16 mouse cellular contexts compared by ENCODE assay signal in the genomic region with DNA sequence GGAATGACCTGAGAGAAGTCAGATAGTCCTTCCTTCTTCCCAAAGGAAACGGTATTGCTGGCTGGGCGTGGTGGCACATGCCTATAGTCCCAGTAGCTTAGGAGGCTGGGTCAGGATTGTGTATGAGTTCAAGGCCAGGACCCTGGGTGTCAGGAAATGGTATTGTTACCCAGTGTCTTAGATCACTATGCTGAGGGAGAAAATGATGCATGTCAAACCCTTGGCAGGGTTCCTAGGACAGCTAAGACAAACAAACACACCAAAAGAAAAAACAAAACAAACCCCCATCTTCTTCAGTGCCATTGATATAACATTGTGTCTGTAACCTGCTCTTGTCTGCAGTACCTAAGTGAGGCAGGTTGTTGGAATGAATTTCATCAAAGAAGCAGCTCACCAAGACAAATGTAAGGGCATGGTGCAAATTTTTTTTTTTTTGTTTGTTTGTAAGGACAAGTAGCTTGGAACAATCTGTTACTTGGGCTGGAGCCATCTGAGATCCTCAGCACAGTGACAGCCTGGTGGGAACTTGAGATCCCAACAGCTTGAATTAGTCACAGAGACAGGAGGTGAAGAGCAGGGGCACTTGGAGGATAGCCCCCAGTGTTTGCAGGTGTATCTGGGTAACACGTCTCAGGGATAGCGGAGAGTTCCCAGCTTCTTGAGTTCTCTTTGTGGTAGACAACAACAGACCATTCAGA. TPM values are rescaled to one million over a fixed set of nuclear protein-coding genes. Genes with fewer than 3 reads are reported as not detected.
A peak's percentile ranks its signal among the peaks of the same experiment; 100 is the strongest.
DNase-seq lines count a peak whose midpoint lies in the region; ATAC-seq lines count a peak whose summit lies in the region.
"Had no signal": no experiment of that assay in that cellular context is flagged by ENCODE, and none has a peak within 500 bp of the region (broad histone marks: within the 10 kb centered on the region; RNA-seq: fewer than 3 reads in every experiment).

No protein-coding gene starts in this region.

- no peak for ATAC-seq in activated CD4-positive, CD25-positive, alpha-beta regulatory T cell, adult 4 months
- ATAC-seq: CD4-positive, CD25-positive, alpha-beta regulatory T cell, adult 4 months; forebrain, embryonic 15.5 days had no signal

- DNase-seq in cerebellum, adult 11 months = peak; percentile 0
- no peak for DNase-seq in cerebellum, postnatal 36 days
- peak; percentile 14 for DNase-seq in kidney, postnatal 14 days
- DNase-seq in kidney, postnatal 10 days = no peak
- peak; percentile 47 for DNase-seq in lung, postnatal 10 days
- no peak for DNase-seq in adipocyte (ENCODE audit: low spot score)
- DNase-seq: adrenal gland, postnatal 25 days; B cell, adult 2 months; cerebellum, adult 18-20 months; gastrocnemius, postnatal 36 days; heart, adult 18-20 months; heart, postnatal 10 days had no signal

RNA-seq across cellular contexts. Expression of gene Shisa9, which starts 34.2 kb away (rescaled TPM):
- polyA plus RNA-seq in activated CD4-positive, CD25-positive, alpha-beta regulatory T cell, adult 4 months (2017; shearing (Covaris generic)) = not detected
- polyA plus RNA-seq: CD4-positive, CD25-positive, alpha-beta regulatory T cell, adult 4 months; G1E had no signal

Comparison
In these comparisons a context has a peak if more than half of its experiments do, and no peak if none do; other contexts are left out.
1. DNase-seq: peak in cerebellum, adult 11 months (single experiment), kidney, postnatal 14 days (single experiment) and lung, postnatal 10 days (single experiment); none in cerebellum, postnatal 36 days (0 of 2), kidney, postnatal 10 days (single experiment) and adipocyte (single experiment).